Mouse (Mus musculus): Measurements from ENCODE around the gene Sh2b3. TPM values are rescaled to one million over a fixed set of nuclear protein-coding genes. Genes with fewer than 3 reads are reported as not detected.

Sh2b3 gene
- polyA plus RNA-seq, 1 experiment from 2014 or later: 7.9 TPM

DNA sequence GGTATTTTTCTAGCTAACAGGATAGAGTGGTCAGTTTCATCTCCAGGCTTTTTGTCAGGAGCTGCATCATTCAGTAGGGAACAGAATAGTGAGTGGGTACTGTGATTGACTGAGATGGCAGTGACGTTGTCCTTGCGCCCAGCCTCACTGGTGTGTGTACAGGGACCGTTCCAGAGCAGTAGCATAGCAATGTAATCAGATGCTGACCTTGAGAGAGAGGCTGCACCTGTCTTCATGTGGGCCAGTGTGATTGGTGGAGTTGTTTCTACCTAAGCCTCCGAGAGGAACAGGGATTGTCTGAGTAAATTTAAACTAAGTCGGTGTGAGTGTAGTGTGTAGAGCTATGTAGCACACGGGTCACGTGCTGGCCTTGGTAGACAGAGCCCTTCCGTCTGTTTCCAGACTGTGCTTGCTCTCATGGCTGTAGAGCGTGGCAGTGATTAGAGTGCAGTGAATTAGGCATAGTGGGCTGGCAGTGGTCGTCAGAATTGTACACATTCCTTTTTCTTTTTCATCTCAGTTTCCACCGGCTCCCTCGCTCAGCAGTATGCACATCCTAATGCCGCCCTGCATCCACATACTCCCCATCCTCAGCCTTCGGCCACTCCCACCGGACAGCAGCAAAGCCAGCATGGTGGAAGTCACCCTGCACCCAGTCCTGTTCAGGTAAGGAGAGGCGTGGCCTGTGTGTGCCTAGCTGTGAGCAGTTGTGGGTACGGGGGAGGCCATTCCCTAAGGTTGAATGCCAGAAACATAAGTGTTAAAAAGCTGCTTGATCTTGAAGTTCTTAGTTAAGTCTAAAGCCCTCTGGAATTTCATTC, 26.9 kb downstream of the Sh2b3 start:
- Histone ChIP-seq H3K27ac (replicated peaks) (no peak overlapping the region), H3K4me2 (replicated peaks; ENCODE audit: low read depth) (no peak overlapping the region), H3K27me3 (ENCODE audit: control insufficient read depth, insufficient read depth, low read length) (no peaks in the 10 kb centered on the region), H3K4me1 (replicated peaks; ENCODE audit: control insufficient read depth, insufficient read depth) (no peaks in the 10 kb centered on the region), H3K36me3 (ENCODE audit: control insufficient read depth, insufficient read depth, low read length) (peaks cover 18% of the 10 kb centered on the region), H3K9ac (ENCODE audit: low read length) (no peak overlapping the region), H3K9me3 (ENCODE audit: control insufficient read depth, low read length) (no peaks in the 10 kb centered on the region), H3K4me3 (ENCODE audit: low read depth, low read length) (no peak overlapping the region)
- DNase-seq (ENCODE audit: low spot score): no peak
- WGBS: 85% methylated on average over 17 of the region's 17 CpGs
- peak; percentile 10; the same call in 1 of the 2 replicates for ATAC-seq (ENCODE audit: low FRiP score, low TSS enrichment)
- TF ChIP-seq EP300 (optimal IDR thresholded peaks at IDR 0.05) (no peak), CTCF (IDR thresholded peaks at IDR 0.05; ENCODE audit: low read depth) (no peak)

DNA sequence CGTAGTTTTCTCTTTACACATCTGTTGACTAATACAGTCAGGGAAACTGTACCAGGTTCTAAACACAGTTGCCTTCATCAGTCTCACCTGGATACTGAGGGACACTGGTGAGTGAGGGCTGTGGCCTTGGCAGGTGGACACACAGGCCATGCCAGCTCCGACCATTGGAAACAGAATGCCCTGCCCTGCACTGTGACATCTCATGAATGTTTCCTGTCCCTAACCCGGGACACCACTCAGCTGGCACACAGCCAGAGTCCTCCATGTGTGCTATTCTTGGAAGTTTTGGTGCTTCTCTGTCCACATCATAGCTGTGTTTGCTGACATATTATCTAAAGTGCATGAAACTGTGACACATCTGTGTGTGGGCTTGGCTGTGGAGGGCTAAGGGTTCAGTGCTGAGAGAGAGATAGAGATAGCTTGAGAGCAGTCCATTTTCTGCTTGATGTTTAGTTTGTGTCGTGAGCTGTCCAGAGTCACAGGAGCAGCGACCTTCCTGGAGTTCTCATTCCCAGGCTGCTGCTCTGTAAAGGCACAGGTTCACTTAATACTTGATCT, 27.7 kb downstream of the Sh2b3 start:
- no peaks in the 10 kb centered on the region for H3K4me1 ChIP-seq (replicated peaks; ENCODE audit: control insufficient read depth, insufficient read depth)
- peaks cover 18% of the 10 kb centered on the region for H3K36me3 ChIP-seq (ENCODE audit: control insufficient read depth, insufficient read depth, low read length)
- no peak overlapping the region for H3K9ac ChIP-seq (ENCODE audit: low read length)
- 55% methylated on average over 5 of the region's 5 CpGs for WGBS
- no peak overlapping the region for H3K4me3 ChIP-seq (ENCODE audit: low read depth, low read length)
- ATAC-seq (ENCODE audit: low FRiP score, low TSS enrichment) (no peak), DNase-seq (ENCODE audit: low spot score) (no peak)
- TF ChIP-seq EP300 (optimal IDR thresholded peaks at IDR 0.05) (no peak), CTCF (IDR thresholded peaks at IDR 0.05; ENCODE audit: low read depth) (no peak)
- no peaks in the 10 kb centered on the region for H3K27me3 ChIP-seq (ENCODE audit: control insufficient read depth, insufficient read depth, low read length)
- H3K4me2 ChIP-seq (replicated peaks; ENCODE audit: low read depth): no peak overlapping the region
- H3K9me3 ChIP-seq (ENCODE audit: control insufficient read depth, low read length): no peaks in the 10 kb centered on the region
- H3K27ac ChIP-seq (replicated peaks): no peak overlapping the region

DNA sequence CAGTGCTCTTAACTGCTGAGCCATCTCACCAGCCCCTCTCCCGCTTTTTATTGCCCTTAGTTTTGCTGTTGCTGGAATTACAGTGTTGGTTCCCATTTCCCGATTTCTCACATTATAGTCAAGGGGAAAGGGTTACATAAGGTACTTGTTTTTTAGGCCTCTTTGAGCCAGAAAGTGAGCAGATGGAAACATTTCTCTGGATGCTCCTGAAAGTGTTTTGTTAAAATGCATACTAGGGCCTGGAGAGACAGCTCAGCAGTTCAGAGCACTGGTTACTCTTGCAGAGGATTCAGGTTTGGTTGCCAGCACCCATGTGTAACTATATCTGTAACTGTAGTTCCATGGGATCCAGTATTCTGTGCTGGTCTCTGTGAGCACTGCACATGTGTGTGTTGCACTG, 29.2 kb downstream of the Sh2b3 start:
- DNase-seq (ENCODE audit: low spot score): no peak
- WGBS: 88% methylated on average over 2 of the region's 2 CpGs
- no peaks in the 10 kb centered on the region for H3K9me3 ChIP-seq (ENCODE audit: control insufficient read depth, low read length)
- no peak for ATAC-seq (ENCODE audit: low FRiP score, low TSS enrichment)
- H3K36me3 ChIP-seq (ENCODE audit: control insufficient read depth, insufficient read depth, low read length): peaks cover 13% of the 10 kb centered on the region
- no peaks in the 10 kb centered on the region for H3K27me3 ChIP-seq (ENCODE audit: control insufficient read depth, insufficient read depth, low read length)
- H3K9ac ChIP-seq (ENCODE audit: low read length): no peak overlapping the region
- H3K4me2 ChIP-seq (replicated peaks; ENCODE audit: low read depth): no peak overlapping the region
- no peak overlapping the region for H3K4me3 ChIP-seq (ENCODE audit: low read depth, low read length)
- no peaks in the 10 kb centered on the region for H3K4me1 ChIP-seq (replicated peaks; ENCODE audit: control insufficient read depth, insufficient read depth)
- H3K27ac ChIP-seq (replicated peaks): no peak overlapping the region
- TF ChIP-seq EP300 (optimal IDR thresholded peaks at IDR 0.05): no peak
- no peak for TF ChIP-seq CTCF (IDR thresholded peaks at IDR 0.05; ENCODE audit: low read depth)

DNA sequence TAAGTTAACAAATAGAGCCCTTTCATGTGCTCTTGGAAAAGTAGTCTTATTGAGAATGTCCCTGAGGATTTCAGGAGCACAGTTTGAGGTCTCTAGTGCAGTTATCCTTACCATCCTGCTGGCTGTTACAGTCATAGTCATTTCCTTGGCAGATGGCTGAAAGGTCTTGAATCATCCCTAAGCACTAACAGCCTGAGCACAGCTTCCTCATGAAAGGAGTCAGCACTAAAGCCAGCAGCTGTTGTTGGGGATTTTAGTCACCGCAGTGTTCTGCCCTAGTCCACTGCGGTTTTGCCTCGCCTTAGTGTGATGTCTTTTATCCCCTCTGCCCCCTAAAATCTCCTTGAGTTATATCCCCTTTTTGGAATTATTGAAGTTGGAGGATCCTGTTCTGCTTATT, 30.3 kb downstream of the Sh2b3 start:
- peaks cover 18% of the 10 kb centered on the region for H3K36me3 ChIP-seq (ENCODE audit: control insufficient read depth, insufficient read depth, low read length)
- 54% methylated on average over 3 of the region's 3 CpGs for WGBS
- DNase-seq (ENCODE audit: low spot score): no peak

DNA sequence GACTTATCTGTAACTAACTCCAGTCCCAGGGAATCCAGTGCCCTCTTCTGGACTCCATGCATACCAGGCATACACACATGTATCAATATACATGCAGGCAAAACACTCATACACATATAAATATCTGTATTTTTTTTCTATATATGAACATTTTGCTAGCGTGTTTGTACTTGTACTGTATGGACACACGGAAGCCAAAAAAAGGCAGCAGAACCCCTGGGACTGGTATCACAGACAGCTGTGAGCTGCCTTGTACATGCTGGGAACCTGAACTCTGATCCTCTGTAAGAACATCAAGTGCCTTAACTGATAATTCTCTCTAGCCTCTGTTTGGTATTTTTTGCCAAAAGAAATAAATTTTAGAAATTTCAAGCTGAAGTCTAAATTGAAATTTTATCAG, 39.0 kb downstream of the Sh2b3 start:
- no peak for ATAC-seq (ENCODE audit: low FRiP score, low TSS enrichment)
- no peak overlapping the region for H3K4me2 ChIP-seq (replicated peaks; ENCODE audit: low read depth)
- no peak overlapping the region for H3K9ac ChIP-seq (ENCODE audit: low read length)
- WGBS: 91% methylated on average over 2 of the region's 2 CpGs
- H3K9me3 ChIP-seq (ENCODE audit: control insufficient read depth, low read length): no peaks in the 10 kb centered on the region
- TF ChIP-seq CTCF (IDR thresholded peaks at IDR 0.05; ENCODE audit: low read depth): peak; percentile 9; the same call in 1 of the 2 replicates
- no peak for TF ChIP-seq EP300 (optimal IDR thresholded peaks at IDR 0.05)
- peaks cover 38% of the 10 kb centered on the region for H3K36me3 ChIP-seq (ENCODE audit: control insufficient read depth, insufficient read depth, low read length)
- no peak for DNase-seq (ENCODE audit: low spot score)
- no peaks in the 10 kb centered on the region for H3K4me1 ChIP-seq (replicated peaks; ENCODE audit: control insufficient read depth, insufficient read depth)
- H3K27me3 ChIP-seq (ENCODE audit: control insufficient read depth, insufficient read depth, low read length): no peaks in the 10 kb centered on the region
- H3K27ac ChIP-seq (replicated peaks): no peak overlapping the region
- no peak overlapping the region for H3K4me3 ChIP-seq (ENCODE audit: low read depth, low read length)

More for the DNA sequence above, 30.3 kb downstream of the Sh2b3 start:
- no peaks in the 10 kb centered on the region for H3K27me3 ChIP-seq (ENCODE audit: control insufficient read depth, insufficient read depth, low read length)
- no peaks in the 10 kb centered on the region for H3K9me3 ChIP-seq (ENCODE audit: control insufficient read depth, low read length)
- TF ChIP-seq CTCF (IDR thresholded peaks at IDR 0.05; ENCODE audit: low read depth) (no peak), EP300 (optimal IDR thresholded peaks at IDR 0.05) (no peak)
- H3K4me2 ChIP-seq (replicated peaks; ENCODE audit: low read depth): no peak overlapping the region
- ATAC-seq (ENCODE audit: low FRiP score, low TSS enrichment): no peak
- peak overlapping the region; percentile 41; the same call in 1 of the 2 replicates for H3K27ac ChIP-seq (replicated peaks)
- no peaks in the 10 kb centered on the region for H3K4me1 ChIP-seq (replicated peaks; ENCODE audit: control insufficient read depth, insufficient read depth)
- H3K4me3 ChIP-seq (ENCODE audit: low read depth, low read length): no peak overlapping the region
- no peak overlapping the region for H3K9ac ChIP-seq (ENCODE audit: low read length)

DNA sequence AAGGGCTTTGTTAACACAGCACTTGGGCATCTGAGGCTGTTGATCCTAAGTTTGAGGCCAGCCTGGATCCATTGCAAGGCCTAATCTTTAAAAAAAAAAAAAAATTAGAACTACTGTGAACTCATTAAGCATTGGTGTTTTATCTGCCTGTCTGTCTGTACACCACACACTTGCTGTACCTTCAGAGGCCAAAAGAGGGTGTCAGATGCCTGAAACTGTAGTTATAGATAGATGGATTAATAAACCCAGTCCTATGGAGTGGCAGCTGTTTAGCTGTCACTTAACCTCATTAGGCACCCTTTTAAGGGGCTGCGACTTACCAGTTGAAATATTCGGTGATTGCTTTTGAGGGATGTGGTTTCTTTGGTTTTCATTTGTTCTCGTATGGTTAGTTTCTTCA, 41.6 kb downstream of the Sh2b3 start:
- Histone ChIP-seq H3K36me3 (ENCODE audit: control insufficient read depth, insufficient read depth, low read length) (peaks cover 28% of the 10 kb centered on the region), H3K9ac (ENCODE audit: low read length) (no peak overlapping the region), H3K27ac (replicated peaks) (no peak overlapping the region), H3K4me3 (ENCODE audit: low read depth, low read length) (no peak overlapping the region), H3K9me3 (ENCODE audit: control insufficient read depth, low read length) (no peaks in the 10 kb centered on the region), H3K27me3 (ENCODE audit: control insufficient read depth, insufficient read depth, low read length) (no peaks in the 10 kb centered on the region), H3K4me1 (replicated peaks; ENCODE audit: control insufficient read depth, insufficient read depth) (no peaks in the 10 kb centered on the region), H3K4me2 (replicated peaks; ENCODE audit: low read depth) (no peak overlapping the region)
- TF ChIP-seq CTCF (IDR thresholded peaks at IDR 0.05; ENCODE audit: low read depth) (peak; percentile 61), EP300 (optimal IDR thresholded peaks at IDR 0.05) (no peak)
- DNase-seq (ENCODE audit: low spot score) (no peak), ATAC-seq (ENCODE audit: low FRiP score, low TSS enrichment) (no peak)
- WGBS: 78% methylated on average over 3 of the region's 3 CpGs
